Mouse (Mus musculus): ENCODE measurements at regions not wholly inside any gene's neighbourhood (a gene's known extent, or its start where the extent isn't known, plus 50 kb on each side); places are given as distances from the start of the nearest gene placed in this dataset.

DNA sequence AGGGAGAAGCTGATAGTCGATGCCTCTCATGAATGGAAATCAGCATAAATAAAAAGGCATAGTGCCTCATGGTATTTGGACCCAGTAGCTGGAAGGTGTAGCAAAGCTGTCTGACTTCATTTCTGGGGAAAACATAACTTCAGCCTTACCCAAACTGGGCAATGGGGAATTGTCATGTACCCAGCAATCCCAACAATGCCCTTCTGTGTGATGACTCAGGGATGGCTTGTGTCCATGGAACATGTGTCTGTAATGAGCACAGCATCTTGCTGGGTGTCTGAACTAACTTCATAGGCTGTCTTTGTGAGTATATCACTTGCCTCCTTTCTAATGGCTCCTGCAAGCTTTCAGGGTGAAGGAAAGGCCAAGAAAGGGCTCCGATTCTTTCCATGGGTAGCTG is 140.3 kb downstream of the Bod1 start:
- DNase-seq (ENCODE audit: low read depth, low spot score) = no peak

DNA sequence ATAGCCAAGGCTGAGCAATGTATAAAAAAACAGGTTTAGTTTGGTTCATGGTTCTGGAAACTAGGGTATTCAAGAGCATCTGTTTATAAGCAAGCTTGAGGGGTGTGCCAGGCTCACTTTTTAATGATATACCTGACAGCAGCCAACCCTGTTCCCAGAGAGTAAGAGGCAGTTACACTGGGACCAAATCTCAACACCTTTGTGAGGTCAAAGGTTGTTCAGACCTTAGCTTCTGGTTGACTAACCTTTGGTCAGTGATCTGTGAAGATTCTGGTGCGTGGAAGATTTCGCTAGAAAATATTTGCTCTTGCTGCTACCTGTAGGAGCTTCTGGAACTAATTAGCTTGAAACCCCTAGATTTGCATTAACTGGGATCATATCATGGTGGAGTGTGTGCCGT is 140.8 kb downstream of the Bod1 start:
- DNase-seq (ENCODE audit: low read depth, low spot score) = no peak

DNA sequence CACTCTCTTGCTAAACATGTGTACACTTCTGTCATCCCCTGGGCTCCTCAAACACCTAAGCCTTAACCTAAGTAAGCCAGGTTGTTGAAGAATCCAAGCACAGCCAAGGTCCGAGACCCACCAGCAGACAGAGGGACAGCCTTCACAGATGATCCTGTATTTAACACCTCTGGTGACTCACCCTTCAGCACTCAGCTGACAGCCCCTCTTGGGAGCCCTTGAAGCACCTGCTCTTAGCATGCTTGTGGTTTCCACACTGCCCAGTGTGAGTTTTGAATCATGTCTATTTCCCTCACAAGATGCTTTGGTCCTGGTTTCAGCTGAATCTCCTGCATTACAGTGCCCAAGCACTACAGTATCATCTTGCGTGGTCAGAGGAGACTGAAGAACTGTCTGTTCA is 142.0 kb downstream of the Bod1 start:
- no peak for DNase-seq (ENCODE audit: low read depth, low spot score)

DNA sequence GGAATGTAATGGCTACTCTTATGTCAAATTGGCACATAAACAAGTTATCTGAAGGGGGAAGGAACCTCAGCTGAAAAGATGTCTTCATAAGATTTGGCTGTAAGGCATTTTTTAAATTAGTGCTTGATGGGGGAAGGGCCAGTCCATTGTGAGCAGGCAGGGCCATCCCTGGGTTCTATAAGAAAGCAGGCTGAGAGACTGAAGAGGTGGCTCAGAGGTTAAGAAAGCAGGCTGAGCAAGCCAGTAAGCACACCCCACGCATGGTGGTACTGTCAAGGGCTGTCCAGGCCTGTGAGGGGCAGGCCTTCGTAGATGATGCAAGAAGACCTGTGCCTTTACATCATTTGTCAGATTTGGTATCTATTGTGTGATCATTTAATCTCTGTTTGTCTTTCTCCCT is 147.0 kb downstream of the Bod1 start:
- no peak for DNase-seq (ENCODE audit: low read depth, low spot score)

DNA sequence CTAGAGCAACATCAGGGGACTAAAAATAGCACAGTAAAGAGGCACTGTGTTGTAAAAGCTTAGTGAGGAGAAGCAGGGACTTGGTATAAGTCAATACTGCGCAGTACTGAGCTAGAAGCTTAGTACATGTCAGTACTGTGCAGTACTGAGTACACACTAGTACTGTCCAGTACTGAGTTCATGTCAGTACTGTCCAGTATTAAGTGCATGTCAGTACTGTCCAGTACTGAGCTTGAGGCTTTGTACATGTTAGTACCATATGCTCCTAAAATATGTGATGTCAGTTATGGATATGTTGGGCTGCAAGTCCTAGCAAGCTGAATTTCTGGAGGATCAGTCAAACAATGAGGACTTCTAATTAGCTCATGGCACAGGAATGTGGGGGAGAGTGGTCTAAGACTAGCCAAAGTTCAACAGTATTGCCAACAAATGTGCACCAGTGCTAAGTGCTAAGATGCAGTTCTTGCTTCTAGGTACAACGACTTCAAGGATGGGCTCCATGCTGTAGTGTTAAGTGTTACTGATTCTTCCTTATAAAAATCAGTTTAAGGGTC is 147.5 kb downstream of the Bod1 start:
- DNase-seq (ENCODE audit: low read depth, low spot score) = no peak

DNA sequence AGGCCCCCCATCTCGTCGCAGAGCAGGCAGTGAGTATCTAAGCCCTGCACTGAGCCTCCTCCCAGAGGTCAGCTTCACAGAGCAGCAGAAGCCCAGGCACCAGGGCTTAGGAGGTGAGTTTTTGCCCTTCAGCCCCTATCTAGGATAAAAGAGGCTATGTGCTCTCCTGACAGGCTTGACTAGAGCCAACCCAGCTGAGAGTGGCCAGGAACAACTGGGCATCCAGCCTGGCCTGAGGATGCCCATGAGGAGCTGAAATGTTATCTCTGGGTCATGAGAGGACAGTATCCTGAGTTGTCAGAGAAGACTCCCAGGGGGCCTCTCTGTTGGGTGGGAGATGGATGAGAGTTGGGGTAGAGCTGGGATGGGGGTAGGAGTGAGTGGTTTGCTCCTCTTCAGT is 149.6 kb downstream of the Bod1 start:
- no peak for DNase-seq (ENCODE audit: low read depth, low spot score)

DNA sequence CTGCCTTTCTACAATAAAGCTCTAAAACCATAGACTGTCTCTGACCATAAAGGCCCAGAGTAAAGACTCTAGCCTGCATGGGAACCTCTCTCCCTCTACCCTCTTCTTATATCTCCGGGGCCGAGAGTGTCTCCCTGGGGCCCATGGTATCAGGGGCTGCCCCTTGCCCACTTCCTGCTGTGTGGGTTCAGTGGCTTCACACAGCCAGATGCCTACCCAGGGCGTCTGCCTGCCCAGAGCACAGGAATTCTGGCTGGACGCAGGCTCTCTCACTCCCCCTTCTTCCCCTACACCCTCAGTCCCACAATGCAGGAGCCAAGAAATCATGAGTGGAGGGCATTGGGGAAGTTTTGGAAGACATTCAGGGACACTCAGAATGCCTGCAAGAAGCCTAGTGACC is 150.8 kb downstream of the Bod1 start:
- DNase-seq (ENCODE audit: low read depth, low spot score) = no peak

DNA sequence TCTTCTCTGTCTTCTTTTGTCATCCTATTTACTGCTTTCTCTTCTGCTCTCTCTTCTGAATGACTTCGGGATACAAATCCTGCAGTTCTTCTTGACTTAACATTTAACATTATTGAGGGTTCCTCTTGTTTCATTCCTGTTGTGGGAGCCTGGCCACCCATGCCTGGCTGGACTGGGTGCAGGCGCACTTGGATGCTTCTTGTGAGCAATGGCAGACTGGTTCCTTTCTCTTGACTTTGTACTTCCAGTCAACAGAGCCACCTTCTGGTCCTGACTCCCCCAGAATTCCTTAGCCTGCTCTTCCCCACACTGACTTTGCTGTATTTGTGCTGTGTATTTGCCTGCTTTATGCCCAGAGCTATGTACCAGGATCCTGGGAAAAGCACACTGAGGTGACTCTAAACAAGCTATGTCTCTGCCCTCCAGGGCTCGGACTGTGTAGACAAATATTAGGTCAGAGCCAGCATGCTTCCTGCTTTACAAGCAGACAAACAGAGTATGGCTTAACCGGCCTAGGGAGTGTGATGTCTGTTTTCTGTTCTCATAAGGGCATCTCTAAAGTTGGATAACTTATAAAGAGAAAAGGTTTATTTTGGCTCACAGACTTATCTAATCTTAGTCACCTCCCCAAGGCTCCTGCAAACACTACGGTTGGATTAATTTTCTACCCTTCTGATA is 133.5 kb upstream of the Stc2 start:
- DNase-seq (ENCODE audit: low read depth, low spot score) = no peak

DNA sequence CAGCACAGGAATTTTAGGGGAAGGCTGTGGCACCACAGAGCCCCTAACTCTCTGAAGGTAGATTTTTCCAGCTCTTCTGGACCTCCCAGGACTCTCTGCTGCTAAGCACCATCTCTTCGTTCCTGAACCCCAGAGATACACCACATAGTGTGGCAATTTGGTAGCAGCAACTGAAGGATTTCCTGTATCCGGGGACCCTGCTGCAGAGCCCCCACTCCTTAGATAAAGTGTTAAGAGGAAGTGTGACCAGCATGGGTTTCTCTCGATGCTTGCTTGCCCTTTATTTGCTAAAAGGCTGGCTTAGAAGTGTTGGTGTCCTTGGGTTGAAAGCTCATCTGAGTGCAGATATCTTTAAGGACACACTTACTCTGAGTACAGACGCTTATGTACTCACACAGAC is 115.6 kb upstream of the Stc2 start:
- DNase-seq (ENCODE audit: low read depth, low spot score) = no peak

DNA sequence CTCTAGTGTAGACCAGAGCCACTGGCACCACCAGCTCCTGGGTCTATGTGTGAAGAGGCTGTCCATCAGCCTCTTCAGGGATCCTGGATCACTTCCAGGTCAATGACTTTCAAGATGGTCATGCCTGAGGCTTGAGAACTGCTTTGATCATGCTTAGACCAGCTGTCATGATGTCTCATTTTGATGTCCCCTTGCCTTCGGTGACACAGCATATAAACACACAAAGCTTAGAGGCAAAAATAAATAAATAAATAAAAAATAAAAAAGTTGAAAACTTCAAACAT is 111.1 kb upstream of the Stc2 start:
- DNase-seq (ENCODE audit: low read depth, low spot score) = no peak

DNA sequence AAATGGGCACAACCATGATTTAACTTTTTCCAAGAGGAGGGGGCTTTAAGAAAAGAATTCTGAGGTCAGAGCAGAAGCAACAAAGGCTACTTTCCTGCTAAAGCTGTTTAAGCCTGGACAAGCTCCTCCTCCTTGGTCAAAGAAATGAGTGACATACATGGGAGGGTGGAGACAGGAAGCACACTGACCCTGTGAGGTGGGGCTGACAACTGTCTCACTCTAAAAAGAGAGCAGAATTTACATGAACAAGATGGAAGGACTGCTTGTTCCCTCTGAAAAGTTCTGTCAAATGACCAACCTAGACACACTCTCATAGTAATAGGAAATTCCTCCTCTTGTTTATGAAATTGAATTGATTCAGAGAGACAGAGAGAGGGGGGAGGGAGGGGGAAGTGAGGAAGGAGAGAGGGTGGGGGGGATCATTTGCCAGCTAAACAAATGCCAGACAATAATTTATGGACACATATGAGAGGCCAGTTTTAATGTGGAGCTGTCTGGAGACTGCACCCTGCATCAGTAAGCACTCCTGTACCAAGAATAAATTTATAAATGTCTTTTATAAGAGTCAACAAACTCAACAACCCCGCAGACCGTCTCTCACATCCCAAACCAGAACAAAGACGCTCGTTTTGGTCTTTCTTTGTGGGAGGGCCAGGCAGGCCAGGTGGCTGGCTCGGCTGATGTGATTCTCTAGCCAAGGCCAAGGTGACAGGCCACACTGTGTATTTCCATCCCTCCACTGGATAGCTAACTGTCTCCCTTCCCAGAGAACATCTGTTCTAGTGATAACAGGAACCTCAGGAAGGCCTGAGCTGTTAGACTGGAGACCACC is 110.6 kb upstream of the Stc2 start:
- no peak for DNase-seq (ENCODE audit: low read depth, low spot score)

DNA sequence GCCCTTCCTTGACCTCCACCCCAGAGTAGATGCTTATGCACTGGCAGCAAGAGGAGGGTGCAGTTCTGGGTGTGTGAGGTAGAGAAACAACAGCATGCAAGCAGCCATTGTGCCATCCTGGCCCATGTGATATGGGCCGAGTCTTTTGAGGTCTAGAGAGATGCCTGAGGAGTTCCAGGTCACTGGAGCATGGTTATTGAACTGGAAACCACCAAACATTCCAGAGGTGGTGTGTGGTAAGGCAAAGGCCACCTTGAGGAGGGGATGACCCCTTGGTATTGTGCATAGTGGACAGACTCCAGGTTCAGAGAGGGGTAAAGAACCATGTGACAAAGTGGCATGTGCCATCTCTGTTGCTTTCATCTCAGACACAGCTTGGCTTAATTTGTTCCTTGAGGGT is 107.9 kb upstream of the Stc2 start:
- no peak for DNase-seq (ENCODE audit: low read depth, low spot score)

DNA sequence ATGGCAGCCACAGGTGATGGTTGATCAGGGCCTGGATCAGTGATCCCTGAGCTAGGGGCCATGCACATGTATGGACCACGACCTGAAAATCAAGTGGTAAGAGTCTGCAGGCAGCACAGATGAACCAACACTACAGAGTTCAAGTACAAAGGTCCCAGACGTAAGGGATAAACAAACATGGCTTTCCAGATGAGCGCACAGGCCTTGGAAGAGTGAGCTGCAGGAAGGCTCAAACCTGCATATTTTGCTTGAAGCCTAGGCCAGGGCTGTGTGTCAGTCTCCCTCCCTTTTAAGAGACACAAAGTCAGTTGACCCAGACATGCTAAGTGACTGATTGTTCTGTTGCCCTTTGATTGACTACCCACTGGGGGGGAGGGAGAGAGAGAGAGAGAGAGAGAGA is 107.2 kb upstream of the Stc2 start:
- DNase-seq (ENCODE audit: low read depth, low spot score) = no peak

DNA sequence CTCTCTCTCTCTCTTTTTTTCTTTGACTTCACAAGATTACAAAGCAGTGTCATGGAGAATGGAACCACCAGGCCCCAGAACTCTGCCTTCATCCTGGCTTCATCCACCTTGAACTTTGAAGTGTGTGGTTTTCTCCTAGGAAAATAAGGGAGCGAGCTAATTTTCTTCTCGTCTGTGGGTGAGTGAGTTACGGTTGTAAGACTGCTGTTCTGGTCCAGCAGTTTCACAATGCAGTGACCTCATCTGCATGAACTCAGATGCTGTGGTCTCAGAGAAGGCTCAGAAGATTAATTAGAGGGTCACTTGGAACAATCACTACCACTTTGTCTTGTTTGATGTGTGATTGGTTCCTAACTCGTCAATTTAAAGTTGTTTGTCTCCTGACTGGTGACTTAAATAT is 103.1 kb upstream of the Stc2 start:
- no peak for DNase-seq (ENCODE audit: low read depth, low spot score)

DNA sequence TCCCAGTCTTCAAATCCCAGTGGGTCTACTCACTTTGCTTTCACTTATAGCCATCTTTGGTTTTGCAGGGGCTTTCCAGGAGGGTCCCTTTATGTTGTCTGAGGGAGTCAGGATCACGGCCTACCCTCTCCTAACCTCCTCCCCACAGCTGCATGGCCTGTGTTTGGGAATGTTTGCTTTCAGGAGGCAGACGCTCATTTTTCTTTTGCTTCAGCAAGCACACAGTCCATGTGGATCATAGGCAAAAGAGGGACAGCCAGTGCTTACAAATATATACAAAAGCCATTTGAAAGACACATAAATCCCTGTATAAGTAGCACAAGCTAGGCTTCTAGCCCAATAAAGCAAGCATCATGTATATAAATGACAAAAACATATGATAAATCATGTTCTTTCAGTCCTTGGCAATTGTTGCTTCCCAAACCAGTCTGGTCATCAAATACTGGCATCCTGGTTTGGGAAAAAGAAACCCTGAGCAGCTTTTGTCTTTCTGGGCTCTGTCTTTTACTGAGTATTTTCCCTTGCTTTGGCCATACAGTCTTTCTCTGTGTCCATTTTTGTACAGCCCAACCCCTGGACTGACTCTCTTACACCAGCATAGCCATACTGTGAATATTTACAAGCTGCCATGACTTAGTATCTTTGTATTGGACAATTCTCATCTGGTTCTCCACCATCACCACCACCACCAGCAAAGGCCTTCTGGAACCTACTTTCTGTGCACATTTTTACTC is 101.0 kb upstream of the Stc2 start:
- DNase-seq (ENCODE audit: low read depth, low spot score) = no peak

DNA sequence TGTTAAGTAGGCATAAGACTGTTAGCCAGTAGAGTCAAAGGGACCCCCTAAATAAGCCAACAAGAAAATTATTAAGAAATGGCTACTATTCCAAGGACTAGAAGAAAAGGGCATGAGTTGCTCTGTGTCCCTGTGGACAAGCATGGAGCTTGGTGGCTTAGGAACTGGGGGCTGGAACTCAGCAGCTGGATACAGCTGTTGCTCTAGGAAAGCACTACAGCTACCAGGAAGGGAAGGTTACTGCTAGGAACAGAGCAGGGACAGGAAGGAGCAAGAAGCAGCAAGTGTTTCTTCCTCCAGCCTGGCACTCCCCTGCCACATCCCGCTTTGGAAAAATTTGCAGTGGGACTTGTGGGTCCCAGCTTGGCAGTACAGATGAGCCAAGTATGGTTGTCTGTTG is 95.0 kb upstream of the Stc2 start:
- no peak for DNase-seq (ENCODE audit: low read depth, low spot score)

DNA sequence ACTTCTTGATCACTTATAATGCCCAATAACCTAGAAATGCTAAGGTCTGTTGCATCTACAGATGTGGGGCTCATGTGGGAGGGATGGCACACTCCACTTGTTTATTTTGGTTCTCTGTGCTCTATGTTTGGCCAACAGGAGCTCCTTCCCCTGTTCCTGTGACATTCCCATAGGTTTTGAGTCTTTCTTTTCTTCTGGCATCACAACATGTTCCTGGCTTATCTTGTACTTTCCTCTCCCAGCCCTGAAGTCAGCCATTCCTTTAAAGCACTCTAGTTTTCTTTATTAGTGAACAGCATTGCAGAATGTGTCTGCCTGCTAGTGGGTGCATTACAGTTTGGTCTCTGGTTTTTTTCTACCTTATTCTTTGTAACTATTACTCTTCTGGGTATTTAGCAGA is 92.6 kb upstream of the Stc2 start:
- no peak for DNase-seq (ENCODE audit: low read depth, low spot score)

DNA sequence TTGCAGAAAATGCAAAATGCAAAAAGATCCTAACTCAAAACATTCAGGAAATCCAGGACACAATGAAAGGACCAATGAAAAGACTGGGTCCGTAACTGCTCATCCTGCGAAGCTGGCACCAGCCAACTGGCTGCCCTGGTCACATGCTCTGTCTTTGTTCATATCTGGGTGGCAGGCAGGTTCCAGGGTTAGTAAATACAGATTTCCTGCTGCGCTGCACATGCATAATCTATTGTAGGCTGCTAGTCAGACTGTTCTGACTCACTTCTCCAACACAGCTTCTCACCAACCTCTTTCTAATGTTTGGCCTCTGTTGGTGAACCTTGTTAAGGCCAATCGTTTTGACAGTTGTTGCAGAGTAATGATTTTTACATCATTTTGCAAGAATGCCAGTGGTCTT is 92.0 kb upstream of the Stc2 start:
- no peak for DNase-seq (ENCODE audit: low read depth, low spot score)

DNA sequence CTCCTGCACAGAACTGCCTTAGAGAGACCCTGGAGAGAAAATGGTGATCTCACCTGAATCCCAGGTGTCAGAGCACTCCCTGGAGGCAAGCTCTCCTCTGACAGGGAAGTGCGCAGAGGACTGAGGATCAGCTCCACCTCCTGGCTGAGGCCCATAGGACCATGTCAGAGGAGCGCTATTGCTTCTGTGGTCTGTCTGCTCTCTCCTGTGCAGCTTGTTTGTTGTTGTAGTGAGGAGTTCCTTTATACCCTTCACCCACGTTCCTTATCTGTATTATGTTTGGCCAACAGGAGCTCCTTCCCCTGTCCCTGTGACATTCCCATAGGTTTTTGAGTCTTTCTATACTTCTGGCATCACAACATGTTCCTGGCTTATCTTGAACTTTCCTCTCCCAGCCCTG is 91.5 kb upstream of the Stc2 start:
- DNase-seq (ENCODE audit: low read depth, low spot score) = no peak

DNA sequence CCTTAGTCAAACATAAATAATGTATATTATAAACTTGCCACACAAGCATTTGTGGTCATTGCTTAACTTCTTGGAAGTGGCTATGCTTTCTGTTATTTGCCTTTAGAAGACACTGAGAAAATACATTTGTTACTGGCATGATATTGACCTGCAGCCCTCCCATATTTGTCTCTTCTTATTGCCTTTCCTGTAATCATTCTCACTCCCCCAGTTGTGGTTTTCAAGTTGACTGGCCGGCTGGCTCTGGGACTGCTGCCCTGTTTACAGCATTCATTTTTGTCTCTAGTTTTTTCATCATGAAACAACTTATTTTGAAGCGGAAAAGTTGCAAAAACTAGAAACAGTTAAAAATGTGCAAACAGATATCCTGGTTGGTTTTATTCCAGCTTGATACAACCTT is 57.5 kb upstream of the Stc2 start:
- no peak for DNase-seq (ENCODE audit: low read depth, low spot score)
